Mouse (Mus musculus) ES-Bruce4 (cell line): ENCODE results near the gene Fam207a.

ENCODE experiments used
- CTCF ChIP-seq: IDR thresholded peaks from one replicate; pipeline ENCODE4 v1.8.1; 2011; ENCODE audit warnings: low read depth, low read length
- EP300 ChIP-seq: IDR thresholded peaks from 2 replicates; pipeline ENCODE4 v1.6.1; 2011; ENCODE audit warnings: low read depth, low read length; ENCODE audit not compliant: insufficient read depth
- POLR2A ChIP-seq: IDR thresholded peaks from one replicate; pipeline ENCODE4 v1.8.1; 2011; ENCODE audit warnings: low read length; ENCODE audit not compliant: insufficient read depth

GRCm38 (mm10) chr10:77450159-77450464, 65.5 kb downstream of the Fam207a start:
- TF ChIP-seq EP300 = no peak
- TF ChIP-seq POLR2A = no peak
- no peak for TF ChIP-seq CTCF
